Mouse (Mus musculus) kidney, adult 2 months (tissue): ENCODE measurements at regions not wholly inside any gene's neighbourhood (a gene's known extent, or its start where the extent isn't known, plus 50 kb on each side); places are given as distances from the start of the nearest gene placed in this dataset.

ENCODE experiments used
- DNase-seq: peaks from one replicate; pipeline ENCODE4 v3.0.0; 2021
- H3K27ac ChIP-seq: fragments of 200-500 bp; 2 replicates; pipeline ENCODE4 v1.5.1; 2012; ENCODE audit warnings: low read depth, low read length, control low read depth, inconsistent platforms; ENCODE audit not compliant: insufficient read depth
- H3K27me3 ChIP-seq: fragments of 200-500 bp; replicated peaks from 2 replicates; pipeline ENCODE4 v1.6.1; 2012; ENCODE audit warnings: mild to moderate bottlenecking, moderate library complexity, low read length, inconsistent platforms; ENCODE audit not compliant: control insufficient read depth, insufficient read depth
- H3K36me3 ChIP-seq: fragments of 200-500 bp; 2 replicates; pipeline ENCODE4 v1.6.1; 2012; ENCODE audit warnings: mild to moderate bottlenecking, moderate library complexity, low read length, inconsistent platforms; ENCODE audit not compliant: control insufficient read depth, insufficient read depth
- H3K4me1 ChIP-seq: fragments of 200-500 bp; 2 replicates; pipeline ENCODE4 v1.6.1; 2011; ENCODE audit warnings: low read length; ENCODE audit not compliant: control insufficient read depth, insufficient read depth
- H3K4me3 ChIP-seq: fragments of 200-500 bp; 2 replicates; pipeline ENCODE4 v1.5.1; 2011; ENCODE audit warnings: mild to moderate bottlenecking, low read depth, low read length, control low read depth; ENCODE audit not compliant: insufficient read depth
- CTCF ChIP-seq: fragments of 200-500 bp; conservative IDR thresholded peaks from 2 replicates; pipeline ENCODE4 v1.5.1; 2011; ENCODE audit warnings: low read depth, mild to moderate bottlenecking, control low read depth, low read length, moderate library complexity, mixed read lengths; ENCODE audit not compliant: insufficient read depth, insufficient read length
- POLR2A ChIP-seq: fragments of 200-500 bp; IDR thresholded peaks from one replicate; pipeline ENCODE4 v1.6.1; 2011; ENCODE audit warnings: low read depth, low read length, control low read depth
- WGBS: fragments of 180-500 bp; shearing (Covaris S2); methylation state at CpG from one replicate; pipeline ENCODE4 v1.1.7; 2018; 5-methylcytosine and 5-hydroxymethylcytosine counted together

GRCm38 (mm10) chr16:29054423-29054822, 125.0 kb upstream of the Mb21d2 start:
- no peaks in the 10 kb centered on the region for H3K27me3 ChIP-seq
- no peak overlapping the region for H3K4me3 ChIP-seq
- TF ChIP-seq CTCF (no peak), POLR2A (no peak)
- H3K4me1 ChIP-seq, result no peaks in the 10 kb centered on the region
- H3K27ac ChIP-seq, result no peak overlapping the region
- no peak for DNase-seq
- H3K36me3 ChIP-seq, result no peaks in the 10 kb centered on the region
- 57% methylated on average over 8 of the region's 8 CpGs for WGBS

GRCm38 (mm10) chr16:29046453-29046993, 117.0 kb upstream of the Mb21d2 start:
- no peak for DNase-seq
- Histone ChIP-seq H3K36me3 (no peaks in the 10 kb centered on the region), H3K27ac (no peak overlapping the region), H3K4me3 (no peak overlapping the region), H3K27me3 (no peaks in the 10 kb centered on the region), H3K4me1 (no peaks in the 10 kb centered on the region)
- WGBS, result 54% methylated on average over 6 of the region's 6 CpGs
- no peak for TF ChIP-seq CTCF
- TF ChIP-seq POLR2A, result no peak

DNA sequence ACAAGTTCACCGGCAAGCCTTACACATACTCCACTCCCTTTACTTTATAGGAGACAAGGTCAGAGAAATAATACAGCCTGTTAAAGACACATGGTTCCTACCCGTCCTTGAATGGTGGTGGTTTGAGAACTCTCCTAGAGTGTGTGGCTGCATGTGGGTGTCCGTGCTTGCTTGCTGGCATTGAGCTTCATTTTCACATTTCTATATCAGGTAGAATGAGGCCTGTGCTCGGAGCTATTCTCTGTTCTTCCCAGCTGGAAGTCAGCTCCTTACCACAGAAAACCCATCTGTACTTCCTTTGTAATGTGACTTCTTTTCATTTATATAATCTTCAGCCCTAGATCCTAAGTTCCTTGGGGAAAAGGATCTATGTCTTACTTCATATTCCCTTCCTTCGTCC, 106.0 kb upstream of the Mb21d2 start:
- H3K27me3 ChIP-seq, result no peaks in the 10 kb centered on the region
- no peak for TF ChIP-seq POLR2A
- H3K27ac ChIP-seq, result no peak overlapping the region
- no peaks in the 10 kb centered on the region for H3K4me1 ChIP-seq
- DNase-seq, result no peak
- 80% methylated on average over 5 of the region's 5 CpGs for WGBS
- H3K36me3 ChIP-seq, result no peaks in the 10 kb centered on the region
- no peak overlapping the region for H3K4me3 ChIP-seq

DNA sequence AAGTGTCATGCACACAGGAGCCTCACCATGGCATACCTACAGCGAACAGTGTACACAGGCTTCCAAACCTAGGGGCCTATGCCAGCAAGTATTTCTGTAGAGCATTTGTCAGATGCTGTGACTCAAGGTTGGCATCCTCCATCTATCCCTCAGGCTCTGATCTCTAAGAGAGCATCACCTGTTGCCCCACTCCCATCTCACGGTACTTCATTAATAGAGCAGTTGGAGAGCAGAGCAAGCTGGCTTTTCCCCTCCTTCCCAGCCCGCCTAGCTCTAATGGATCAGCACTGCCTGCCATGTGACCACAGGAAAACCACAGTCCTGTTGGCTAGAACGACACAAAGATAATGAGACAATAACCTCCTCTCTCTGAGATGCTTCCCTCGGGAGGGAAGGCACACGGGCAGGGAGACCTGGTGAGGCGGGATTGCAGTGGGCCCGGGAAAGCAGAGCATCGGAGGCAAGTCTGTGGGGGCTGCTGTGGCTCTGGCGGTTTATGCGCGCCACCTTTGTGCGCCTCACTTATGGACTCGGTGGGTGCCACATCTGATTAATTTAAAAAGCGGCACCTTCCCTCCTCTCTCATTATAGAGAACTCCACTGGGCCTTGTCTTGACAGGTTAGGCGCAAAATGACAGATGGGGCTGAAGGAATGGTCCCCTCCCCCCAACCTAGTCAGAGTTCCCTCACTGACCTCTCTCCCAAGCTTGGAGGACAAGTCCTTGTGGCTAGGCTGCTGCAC, 104.8 kb upstream of the Mb21d2 start:
- no peak for DNase-seq

DNA sequence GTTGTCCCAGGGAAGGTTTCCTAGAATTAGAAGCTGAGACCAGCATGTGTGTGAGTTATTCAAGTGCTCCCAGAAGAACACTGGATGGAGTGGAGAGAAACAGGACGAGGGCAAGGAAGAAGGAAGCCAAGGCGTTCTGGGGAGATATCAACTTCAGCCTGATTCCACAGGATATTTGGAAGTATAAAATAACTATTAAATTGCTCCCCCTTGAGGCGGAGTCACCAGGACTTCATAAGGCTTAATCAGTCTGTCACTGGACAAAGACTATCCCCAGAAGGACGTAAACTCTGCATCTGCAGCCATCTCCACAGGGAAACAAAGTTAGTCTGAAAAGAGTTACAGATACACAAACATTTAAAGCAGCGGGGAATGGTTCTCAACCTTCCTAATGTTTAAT, 103.9 kb upstream of the Mb21d2 start:
- peak; percentile 19 for DNase-seq
- Histone ChIP-seq H3K36me3 (no peaks in the 10 kb centered on the region), H3K4me3 (no peak overlapping the region), H3K4me1 (no peaks in the 10 kb centered on the region), H3K27me3 (no peaks in the 10 kb centered on the region), H3K27ac (no peak overlapping the region)
- WGBS, result 47% methylated on average over 5 of the region's 5 CpGs
- TF ChIP-seq CTCF (no peak; the same call in 1 of the 2 replicates), POLR2A (no peak)

More for the DNA sequence above, 104.8 kb upstream of the Mb21d2 start:
- Histone ChIP-seq H3K4me3 (no peak overlapping the region), H3K27ac (no peak overlapping the region), H3K36me3 (no peaks in the 10 kb centered on the region), H3K4me1 (no peaks in the 10 kb centered on the region), H3K27me3 (no peaks in the 10 kb centered on the region)
- WGBS, result 59% methylated on average over 16 of the region's 16 CpGs
- TF ChIP-seq POLR2A (no peak), CTCF (no peak)

GRCm38 (mm10) chr16:29027856-29028255, 98.4 kb upstream of the Mb21d2 start:
- no peaks in the 10 kb centered on the region for H3K36me3 ChIP-seq
- no peaks in the 10 kb centered on the region for H3K4me1 ChIP-seq
- no peak overlapping the region for H3K4me3 ChIP-seq
- TF ChIP-seq CTCF (no peak), POLR2A (no peak)
- WGBS, result 82% methylated on average over 11 of the region's 11 CpGs
- DNase-seq, result no peak
- H3K27ac ChIP-seq, result no peak overlapping the region
- no peaks in the 10 kb centered on the region for H3K27me3 ChIP-seq

GRCm38 (mm10) chr16:29001249-29001648, 71.8 kb upstream of the Mb21d2 start:
- peak; percentile 89 for DNase-seq
- Histone ChIP-seq H3K27ac (no peak overlapping the region), H3K4me3 (no peak overlapping the region), H3K36me3 (no peaks in the 10 kb centered on the region), H3K27me3 (no peaks in the 10 kb centered on the region), H3K4me1 (peaks cover 2% of the 10 kb centered on the region; the same call in 1 of the 2 replicates)
- WGBS, result 49% methylated on average over 9 of the region's 9 CpGs
- TF ChIP-seq POLR2A (no peak), CTCF (no peak)
